Mouse (Mus musculus) cerebellum, adult 11-12 months (tissue): ENCODE data around the gene Gucd1.
A peak's percentile ranks its signal among the peaks of the same experiment; 100 is the strongest.
"Not testable (repeated sequence)": the region's sequence is repeated elsewhere in the genome, so short reads cannot be mapped to it uniquely, and the experiment has no call there.

Source experiments
- DNase-seq: peaks from one replicate; pipeline ENCODE4 v3.0.0; 2022

Gene Gucd1

GRCm38 (mm10) chr10:75355341-75355740 is 162.4 kb downstream of the Gucd1 start:
- no peak for DNase-seq

DNA sequence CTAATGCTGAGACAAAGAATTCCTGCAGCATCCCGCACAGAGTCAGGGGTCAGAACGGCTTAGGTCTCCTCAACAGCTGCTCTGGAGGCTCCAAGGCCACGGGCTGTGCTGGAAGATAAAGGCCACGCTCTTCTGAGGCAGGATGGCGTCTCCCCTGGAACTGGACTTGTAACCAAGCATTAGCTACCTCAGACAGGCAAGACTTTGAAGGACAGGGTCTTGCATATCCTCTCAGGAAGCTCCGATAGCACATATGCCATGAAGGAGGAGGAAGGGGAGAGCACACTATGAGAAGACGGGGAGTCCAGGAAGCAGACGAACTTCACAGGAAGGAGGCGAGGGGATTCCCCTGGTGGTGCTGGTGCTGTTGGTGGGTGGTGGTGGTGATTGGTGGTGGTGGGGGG is 163.9 kb downstream of the Gucd1 start:
- not testable (repeated sequence) for DNase-seq

GRCm38 (mm10) chr10:75352541-75352940 is 165.2 kb downstream of the Gucd1 start:
- no peak for DNase-seq

DNA sequence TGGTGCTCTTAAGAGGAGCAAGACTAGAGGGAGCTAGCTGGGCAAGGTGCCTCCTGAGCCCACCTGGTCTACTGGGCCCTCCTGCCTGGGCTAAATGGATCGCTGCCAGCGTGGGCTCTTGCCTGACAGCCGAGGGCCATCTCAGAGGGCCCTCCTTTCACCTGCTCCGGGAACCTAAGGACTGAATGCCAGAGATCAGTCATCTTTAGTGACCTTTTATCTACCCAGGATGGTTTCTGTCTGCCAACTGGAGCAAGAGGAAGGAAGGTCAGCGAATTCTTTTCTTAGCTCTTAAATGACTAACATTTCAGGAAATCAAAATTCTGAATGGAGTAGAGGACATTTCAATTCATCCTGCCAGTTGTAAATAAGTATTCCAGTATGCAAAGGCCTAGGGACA is 167.2 kb downstream of the Gucd1 start:
- DNase-seq: no peak

DNA sequence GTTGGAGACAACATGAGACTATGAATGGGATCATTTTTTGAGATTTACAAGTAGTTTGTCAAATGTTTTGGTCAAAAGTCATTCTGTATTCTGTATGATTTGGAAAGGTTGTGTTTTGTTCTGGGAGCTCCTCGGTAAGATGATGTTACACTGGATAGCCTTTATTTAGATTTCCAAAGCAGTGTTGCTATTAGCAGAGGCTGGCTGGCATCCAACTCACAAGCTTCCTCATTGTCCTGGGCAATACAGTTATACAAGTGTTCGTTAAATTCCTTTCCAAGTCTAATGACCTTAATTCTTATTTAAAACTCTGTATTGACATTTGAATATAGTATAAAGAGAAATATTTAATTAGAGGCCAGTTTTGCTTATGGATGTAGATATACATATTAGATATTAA is 172.5 kb downstream of the Gucd1 start:
- no peak for DNase-seq

GRCm38 (mm10) chr10:75344563-75344962 is 173.2 kb downstream of the Gucd1 start:
- DNase-seq: not testable (repeated sequence)

- no peak for DNase-seq
Observed at GRCm38 (mm10) chr10:75341936-75342335, 175.8 kb downstream of the Gucd1 start.

DNA sequence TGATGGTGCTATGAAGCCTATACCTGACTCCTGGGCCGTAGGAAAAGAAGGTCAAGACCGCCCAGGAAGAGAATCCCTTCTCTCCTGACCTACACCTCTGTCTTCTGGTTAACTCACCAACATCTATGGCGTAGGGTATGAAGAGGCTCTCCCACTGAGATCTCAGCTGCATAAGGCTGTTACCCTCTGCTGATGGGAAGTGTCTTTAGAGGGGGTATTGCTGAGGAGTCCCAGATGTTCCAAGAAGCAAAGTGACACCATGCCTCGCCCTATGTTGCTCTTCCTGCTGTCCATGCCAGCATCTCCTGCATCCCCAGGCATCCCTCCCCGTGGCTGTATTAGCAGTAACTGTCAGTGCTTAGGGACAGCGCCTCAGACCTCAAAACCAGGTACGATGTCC is 178.4 kb downstream of the Gucd1 start:
- DNase-seq: no peak

DNA sequence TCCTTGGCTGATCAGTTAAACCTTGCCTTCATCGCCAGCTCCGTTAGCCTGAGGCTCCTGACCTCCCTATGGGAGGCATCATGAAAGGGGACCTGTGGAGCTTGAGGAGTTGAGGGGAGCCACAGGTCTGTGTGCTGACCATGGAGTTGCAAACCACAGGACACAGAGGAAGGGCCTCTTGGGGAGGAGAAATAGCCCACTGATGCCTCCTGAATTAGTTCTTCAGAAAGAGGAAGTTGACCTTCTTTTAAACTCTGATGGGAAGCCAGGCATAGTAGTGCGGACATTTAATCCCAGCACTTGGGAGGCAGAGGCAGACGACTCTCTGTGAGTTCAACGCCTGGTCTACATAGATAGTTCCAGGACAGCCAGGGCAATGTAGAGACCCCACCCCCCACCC is 178.9 kb downstream of the Gucd1 start:
- DNase-seq: no peak

- no peak for DNase-seq
Observed at GRCm38 (mm10) chr10:75337231-75337630, 180.5 kb downstream of the Gucd1 start.

GRCm38 (mm10) chr10:75335075-75335474 is 182.7 kb downstream of the Gucd1 start:
- no peak for DNase-seq

- no peak for DNase-seq
Observed at GRCm38 (mm10) chr10:75334175-75334574, 183.6 kb downstream of the Gucd1 start.

DNA sequence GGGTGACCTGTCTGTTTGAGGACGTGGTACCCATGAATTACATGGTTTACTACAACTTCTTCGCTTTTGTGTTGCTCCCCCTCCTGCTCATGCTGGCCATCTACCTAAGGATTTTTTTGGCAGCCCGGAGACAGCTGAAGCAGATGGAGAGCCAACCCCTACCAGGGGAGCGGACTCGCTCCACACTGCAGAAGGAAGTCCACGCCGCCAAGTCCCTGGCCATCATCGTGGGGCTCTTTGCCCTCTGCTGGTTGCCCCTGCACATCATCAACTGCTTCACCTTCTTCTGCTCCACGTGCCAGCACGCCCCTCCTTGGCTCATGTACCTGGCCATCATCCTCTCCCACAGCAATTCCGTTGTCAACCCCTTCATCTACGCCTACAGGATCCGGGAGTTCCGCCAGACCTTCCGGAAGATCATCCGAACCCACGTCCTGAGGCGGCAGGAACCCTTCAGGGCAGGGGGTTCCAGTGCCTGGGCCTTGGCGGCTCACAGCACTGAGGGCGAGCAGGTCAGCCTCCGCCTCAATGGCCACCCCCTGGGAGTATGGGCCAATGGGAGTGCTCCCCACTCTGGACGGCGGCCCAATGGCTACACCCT is 184.5 kb downstream of the Gucd1 start:
- DNase-seq: peak; percentile 54

GRCm38 (mm10) chr10:75332268-75332667 is 185.5 kb downstream of the Gucd1 start:
- DNase-seq: no peak

GRCm38 (mm10) chr10:75328201-75328704 is 189.5 kb downstream of the Gucd1 start:
- no peak for DNase-seq

DNA sequence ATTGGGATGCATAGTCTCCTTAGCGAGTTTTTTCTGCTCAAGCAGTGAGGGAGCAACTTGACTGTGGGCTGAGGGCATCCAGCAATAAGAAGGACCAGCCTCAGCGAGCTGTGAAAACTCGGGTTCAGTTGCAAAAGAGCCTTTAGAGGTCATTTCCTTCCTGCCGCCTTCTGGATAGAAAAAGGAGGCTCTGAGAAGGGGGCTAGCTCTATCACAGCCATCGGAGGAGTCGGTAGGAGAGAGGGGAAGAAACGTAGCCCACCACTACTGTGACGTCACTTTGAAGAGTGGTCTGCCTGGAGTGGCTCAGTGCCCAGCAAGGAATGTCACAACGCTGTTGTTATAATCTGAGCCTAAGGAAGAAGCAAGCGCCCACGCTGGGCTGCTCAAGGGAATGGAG is 190.7 kb downstream of the Gucd1 start:
- DNase-seq: no peak

DNA sequence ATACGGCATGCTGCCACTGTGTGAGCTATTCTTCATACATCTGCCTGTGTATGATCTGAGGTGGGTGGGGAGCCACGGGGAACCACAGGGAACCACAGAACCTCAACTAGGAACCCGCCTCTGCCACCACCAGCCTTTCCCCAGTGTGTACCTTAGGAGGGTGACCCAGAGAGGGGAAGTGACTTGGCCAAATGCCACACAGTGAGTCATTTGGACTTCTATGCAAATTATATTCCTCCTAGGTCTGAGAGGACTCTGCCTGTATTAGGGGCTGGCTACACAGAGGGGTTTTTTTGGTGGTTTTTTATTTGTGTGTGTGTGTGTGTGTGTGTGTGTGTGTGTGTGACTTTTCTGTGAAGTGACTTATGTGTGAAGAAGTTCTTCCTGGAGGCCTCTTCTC is 191.2 kb downstream of the Gucd1 start:
- DNase-seq: no peak

GRCm38 (mm10) chr10:75325821-75326220 is 192.0 kb downstream of the Gucd1 start:
- DNase-seq: no peak

- no peak for DNase-seq
Observed at GRCm38 (mm10) chr10:75324391-75324790, 193.4 kb downstream of the Gucd1 start.

- no peak for DNase-seq
Observed at GRCm38 (mm10) chr10:75323986-75324385, 193.8 kb downstream of the Gucd1 start.

DNA sequence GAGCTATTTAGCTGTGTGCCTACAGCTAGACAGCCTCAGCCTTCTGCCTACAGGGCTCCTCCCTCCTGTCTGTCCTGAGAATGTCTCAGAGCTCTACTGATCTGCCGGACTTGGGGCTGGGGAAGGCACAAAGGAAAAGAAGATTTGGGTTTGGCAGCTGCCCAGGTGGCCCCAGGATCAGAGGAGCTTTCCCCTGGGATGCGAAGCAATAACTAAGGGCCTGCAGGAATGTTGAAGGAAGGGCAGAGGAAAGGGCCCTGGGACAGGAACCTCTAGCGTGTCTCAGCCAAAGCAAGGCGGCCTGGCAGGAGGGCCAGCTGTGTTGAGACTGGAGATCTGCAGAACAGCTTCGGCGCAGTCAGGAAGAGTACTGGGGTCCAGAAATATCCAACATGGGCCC is 194.8 kb downstream of the Gucd1 start:
- no peak for DNase-seq

DNA sequence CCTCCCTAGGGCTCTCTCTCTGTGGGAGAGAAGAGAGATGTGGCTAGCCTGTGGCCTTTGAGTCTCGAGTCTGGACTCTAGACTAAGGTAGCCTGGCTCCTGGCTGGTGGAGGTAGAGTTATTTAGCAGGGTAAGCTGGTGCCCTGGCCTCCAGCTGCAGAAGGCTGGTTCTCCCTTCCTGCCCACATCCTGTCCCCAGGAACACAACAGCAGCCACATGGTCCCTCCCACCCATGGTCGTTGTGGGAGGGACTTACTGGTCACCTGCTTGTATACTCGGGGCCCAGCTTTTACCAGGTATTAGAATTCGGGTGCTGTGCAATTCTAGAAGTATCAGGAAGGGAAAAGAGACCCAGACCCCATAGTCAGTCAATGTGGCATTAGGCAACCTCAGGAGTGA is 197.5 kb downstream of the Gucd1 start:
- DNase-seq: no peak

DNA sequence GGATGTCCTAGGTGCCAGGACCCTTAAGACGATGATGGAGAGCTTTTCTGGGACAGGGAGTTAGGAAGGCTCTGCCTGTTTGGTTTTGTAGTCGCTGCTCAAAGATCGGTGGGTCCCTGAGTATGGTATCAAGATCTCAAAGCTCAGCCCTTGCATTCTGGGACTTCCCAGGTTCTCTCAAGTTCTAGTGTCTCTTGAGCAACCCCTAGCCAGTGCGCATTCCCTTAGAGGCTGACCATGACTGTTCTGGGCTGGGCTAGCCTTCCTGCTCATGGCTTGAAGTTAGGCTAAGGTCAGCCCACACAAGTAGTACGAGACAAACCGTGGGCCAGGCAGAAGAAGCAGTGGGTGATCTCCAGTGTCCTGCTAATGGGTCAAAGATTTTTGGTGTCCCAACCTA is 199.6 kb downstream of the Gucd1 start:
- DNase-seq: no peak

GRCm38 (mm10) chr10:75316908-75317761 is 200.6 kb downstream of the Gucd1 start:
- no peak for DNase-seq

- DNase-seq: no peak
Observed at GRCm38 (mm10) chr10:75316872-75316907, 201.1 kb downstream of the Gucd1 start, which contains the start of gene Adora2a. Adora2a (plus strand) TSS chr10:75316877.
